Mouse (Mus musculus): Measurements from ENCODE around the gene Lamb3.

Gene Lamb3

DNA sequence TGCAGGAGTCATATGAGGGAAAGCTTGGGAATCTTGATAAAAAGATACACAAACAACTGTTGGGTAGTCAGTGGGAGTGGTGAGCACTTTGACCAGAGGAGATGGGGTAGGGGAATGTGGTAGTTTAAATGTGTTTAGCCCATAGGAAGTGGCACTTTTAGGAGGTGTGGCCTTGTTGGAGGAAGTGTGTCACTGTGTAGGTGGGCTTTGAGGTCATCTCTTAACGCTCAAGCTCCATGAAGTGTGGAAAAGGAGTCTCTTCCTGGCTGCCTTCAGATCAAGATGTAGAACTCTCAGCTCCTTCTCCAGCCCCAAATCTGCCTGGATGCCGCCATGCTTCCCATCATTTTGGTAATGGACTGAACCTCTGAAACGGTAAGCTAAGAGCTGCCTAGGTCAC, at the start of gene Lamb3:
Lamb3 (plus strand) TSS at position 197 of the 400 bp plus-strand sequence.
- no peak for DNase-seq (ENCODE audit: low read depth)

DNA sequence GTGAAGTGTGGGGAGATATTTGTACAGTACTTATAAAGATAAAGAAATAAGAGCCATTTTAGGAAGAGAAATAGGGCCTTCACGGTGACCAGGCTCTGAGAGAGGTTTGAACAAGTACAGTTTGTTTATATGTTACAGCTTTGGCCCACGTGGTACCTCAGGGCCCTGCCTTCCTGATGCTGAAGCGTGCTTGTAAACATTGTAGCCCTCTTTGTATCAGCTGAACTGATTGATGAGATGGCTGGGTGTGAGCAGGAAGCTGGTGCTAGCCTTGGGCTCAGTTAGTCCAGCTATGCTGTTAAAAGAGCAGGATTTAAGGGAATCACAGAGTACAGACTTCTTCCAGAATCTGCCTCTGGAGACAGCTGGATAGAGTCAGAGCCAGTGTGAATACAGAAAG, 48.3 kb upstream of the Lamb3 start:
- DNase-seq (ENCODE audit: low read depth), result no peak

DNA sequence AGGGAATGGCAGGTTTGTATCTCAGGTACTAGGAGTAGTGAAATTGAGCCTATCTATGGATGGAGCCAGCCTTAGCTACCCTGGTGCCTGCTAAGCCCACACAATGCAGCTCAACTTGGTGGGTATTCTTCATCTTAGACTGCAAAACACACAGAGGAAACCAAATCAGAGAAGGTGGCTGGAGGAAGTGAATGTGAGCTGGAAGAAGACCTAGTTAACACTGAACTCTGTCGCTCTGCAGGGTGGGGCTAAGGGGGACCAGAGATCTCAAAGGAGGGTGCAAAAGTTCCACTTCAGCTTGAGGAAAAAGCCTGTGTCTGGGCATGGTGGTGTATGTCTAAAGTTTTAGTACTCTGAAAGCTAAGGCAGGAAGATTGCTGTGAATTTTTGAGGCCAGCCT, 47.9 kb upstream of the Lamb3 start:
- no peak for DNase-seq (ENCODE audit: low read depth)

DNA sequence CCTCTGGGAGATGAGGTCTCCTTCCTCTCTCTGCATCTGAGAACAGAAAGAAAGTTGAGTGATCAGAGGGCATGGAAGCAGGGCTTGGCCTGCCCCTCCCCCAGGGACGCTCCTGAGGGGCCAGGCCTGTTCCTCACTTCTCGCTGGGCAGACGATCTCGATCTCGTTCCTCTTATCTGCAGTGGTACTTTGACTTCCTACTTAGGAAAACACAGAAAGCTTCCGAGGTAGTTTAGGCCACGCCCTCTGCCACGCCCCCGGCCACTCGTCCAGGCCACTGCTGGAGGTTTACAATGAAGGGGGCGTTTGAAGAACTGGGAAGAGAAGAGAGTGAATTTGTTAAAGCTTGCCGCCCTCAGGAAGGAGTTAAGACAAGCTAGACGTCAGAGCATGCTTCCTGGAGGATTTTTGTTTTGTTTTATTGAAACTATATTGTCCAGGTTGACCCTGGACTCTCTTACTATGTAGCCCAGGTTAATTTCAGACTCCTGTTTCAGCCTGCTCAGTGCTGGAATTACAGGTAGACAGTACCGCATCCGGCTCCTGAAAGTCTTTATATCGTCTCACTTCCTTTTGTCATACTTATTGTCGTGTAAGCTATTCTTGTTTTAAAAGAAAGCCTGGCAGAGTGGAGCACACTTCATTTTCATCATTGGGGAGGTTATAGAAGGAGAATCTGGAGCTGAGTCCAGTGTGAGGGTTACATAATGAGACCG, 47.0 kb upstream of the Lamb3 start:
- peak; percentile 55 for DNase-seq (ENCODE audit: low read depth)

DNA sequence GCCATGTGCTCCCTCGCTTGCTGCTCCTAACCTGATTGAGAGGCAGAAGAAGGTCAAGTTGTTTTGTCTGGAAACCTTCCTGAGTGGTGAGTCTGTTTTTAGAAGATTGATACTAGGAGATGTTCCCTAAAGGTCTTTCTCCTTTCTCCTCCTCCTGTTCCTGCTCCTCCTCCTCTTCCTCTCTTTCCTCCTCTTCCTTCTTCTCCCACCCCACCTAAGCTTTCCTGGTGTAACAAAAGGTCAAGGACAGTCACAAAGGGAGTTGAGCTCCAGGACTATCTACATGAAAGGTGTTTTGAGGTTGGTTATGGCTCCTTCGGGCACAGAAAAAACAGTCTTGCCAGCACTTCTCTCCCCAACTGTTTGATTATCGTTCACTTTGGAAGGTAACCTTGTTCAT, 39.8 kb upstream of the Lamb3 start, which contains the start of gene A130010J15Rik:
A130010J15Rik (plus strand) TSS at position 301 of the 400 bp plus-strand sequence.
- DNase-seq (ENCODE audit: low read depth), result no peak

DNA sequence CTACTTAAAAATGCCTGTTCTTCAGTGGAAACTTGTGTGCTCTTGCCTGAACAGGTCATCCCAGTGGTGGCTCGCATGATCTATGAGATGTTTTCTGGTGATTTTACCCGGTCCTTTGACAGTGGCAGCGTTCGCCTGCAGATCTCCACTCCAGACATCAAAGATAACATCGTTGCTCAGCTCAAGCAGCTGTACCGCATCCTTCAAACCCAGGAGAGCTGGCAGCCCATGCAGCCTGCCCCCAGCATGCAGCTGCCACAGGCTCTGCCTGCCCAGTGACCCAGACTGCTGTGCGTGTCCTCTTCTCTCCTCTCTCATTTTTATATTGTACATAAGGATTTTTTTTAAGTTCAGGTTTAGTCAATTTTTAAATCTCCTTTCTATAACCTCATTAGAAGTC, 38.3 kb upstream of the Lamb3 start:
- no peak for DNase-seq (ENCODE audit: low read depth)

DNA sequence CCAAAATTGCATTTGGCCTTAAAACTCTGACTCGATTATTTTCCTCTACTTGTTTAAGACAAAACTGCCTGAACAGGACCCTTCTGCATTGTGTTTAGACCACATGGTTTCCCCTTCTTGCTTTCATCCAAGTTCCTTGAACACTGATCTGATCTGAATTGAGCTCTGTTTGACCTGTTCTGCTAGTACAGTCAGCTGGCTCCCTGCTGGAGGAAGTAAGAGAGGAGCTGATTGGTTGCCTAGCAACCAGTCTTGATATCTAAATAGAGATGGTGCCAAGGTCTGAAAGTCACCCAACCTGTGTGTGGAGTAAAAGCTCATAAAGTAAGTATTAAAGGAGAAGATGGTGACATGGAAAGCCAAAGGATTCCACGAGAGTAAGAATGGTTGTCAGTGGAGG, 37.6 kb upstream of the Lamb3 start:
- DNase-seq (ENCODE audit: low read depth), result no peak

DNA sequence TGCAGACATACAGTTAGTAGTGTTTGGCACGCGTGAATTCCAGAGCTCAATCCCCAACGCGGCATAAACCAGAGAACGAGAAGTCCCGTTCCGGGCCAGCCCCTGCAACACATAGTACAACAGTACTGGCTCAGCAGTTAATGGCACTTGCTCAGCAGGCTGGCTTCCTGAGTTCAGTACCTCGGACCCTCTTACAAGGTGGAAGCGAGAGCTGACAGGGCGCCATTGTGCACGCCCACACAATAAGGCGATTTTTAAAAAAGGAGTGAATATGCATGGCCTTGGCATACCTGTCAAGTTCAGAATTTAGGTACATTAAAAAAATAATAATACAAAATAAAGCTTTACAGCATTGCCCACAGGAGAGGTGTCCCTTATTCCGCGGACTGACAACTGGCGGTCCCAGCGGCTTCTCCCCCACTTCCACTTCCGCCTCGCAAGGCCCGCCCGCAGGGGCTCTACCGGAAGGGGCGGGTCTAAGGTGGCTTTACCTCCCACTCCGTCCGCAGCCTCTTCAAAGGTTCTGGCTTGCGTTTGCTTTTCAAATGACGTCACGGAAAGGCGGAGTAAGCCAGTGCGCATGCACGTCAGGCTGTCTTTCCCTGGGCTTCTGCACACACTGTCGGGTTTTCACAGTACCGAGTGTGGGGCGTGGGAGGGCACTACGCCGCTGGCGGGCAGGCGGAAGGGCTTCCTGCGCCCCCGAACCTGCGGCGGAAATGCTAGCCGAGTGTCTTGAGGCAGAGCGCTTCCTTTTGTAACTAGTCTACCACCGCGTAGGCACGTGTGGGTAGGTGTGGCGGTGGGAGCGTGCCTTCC, 34.3 kb upstream of the Lamb3 start:
- DNase-seq (ENCODE audit: low read depth), result peak; percentile 99

DNA sequence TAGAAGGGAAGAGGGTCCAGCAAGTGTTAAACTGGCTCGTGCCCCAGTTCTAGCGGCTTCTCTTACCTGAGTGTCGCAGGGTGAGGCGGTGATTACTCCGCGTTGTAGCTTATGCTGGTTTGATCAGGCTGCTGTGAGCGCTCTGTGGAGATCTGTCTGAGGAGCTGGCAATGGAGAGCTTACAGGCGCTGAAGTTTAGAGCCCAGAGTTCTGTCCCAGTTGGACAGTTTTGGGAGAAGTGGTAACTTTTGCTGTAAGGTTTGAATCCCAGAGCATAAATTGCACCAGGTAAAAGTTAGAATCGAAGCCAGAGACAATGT, 33.7 kb upstream of the Lamb3 start:
- DNase-seq (ENCODE audit: low read depth), result no peak

DNA sequence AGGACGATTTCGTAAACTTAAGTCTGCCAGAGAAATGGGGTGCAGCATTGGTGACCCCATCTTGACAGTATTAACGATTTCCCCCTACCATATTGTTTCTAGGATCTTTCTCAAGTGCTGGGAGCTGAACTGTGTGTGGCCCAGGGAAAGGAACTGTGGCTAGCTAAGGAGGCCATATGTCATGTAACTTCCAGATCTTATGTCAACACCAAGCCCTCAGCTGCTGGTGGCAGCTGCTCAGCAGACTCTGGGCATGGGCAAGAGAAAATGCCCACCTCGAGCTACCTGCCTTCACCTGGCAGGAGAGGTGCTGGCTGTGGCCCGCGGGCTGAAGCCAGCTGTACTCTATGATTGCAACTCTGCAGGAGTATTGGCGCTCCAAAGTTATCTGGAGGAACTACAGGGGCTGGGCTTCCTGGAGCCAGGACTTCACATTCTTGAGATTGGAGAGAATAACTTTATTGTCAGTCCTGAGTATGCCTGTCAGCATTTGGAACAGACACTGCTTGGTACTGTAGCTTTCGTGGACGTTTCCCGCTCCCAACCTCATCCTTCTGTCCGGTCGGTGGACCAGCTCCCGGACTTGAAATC, 33.3 kb upstream of the Lamb3 start:
- DNase-seq (ENCODE audit: low read depth), result no peak

DNA sequence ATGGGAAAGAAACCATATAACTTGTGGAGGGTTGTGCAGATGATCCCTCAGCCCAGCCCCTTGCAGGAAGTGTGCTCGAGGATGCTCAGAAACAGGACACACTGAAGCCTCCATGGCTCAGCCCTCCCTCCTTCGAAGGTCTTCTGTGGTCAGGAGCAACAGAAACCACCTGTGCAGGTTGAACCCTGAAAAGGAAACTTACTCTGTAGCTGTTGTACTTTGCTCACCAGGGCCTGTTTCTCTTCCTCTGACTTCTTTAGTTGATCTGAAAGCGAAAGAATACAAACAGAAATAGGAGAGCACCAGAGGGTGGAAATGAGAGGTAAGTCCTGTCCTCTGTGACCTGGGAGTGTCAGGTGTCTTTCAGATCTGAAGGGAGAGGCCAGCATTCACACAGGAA, 26.4 kb upstream of the Lamb3 start:
- DNase-seq (ENCODE audit: low read depth), result no peak

DNA sequence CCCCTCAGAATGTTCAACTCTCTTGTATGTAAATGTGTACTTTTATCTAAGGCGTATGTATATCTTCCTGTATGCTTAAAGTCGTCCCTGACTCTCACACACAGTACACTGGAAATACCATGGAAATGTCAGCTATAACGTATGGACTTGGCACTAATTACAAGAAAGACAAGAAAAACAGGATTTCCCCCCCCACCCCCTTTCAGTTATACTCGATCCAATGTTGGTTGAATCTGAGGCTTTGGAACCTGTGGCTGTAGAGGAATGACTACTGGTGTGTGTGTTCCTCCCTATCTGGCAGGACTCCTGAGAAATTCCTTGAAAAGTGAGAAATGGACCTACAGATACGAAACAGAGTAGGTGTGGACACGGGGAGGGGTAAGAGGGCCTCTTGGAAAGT, 19.2 kb upstream of the Lamb3 start:
- no peak for DNase-seq (ENCODE audit: low read depth)

DNA sequence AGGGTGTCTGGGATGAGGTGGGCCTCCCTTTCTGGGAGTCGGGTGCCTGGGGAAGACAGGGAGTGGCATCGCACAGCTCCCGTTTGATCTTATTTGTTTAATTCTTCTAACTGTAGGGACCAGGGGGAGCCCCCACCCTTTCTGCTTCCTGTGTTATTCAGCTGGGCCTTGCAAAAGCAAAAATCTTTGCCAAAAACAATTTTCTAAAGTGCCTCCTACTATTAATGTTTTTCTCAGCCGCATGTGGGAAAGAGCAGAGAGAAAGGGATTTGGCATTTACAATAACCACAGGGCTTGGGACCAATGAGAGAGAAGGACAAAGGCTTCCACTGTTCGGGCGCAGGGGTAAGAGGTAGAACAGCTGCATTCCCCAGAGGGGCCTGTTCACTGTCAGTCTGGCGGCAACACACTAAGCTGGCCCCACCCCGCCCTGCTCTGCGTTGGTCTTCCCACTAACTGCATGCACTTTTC, 18.3 kb upstream of the Lamb3 start:
- DNase-seq (ENCODE audit: low read depth), result peak; percentile 85

DNA sequence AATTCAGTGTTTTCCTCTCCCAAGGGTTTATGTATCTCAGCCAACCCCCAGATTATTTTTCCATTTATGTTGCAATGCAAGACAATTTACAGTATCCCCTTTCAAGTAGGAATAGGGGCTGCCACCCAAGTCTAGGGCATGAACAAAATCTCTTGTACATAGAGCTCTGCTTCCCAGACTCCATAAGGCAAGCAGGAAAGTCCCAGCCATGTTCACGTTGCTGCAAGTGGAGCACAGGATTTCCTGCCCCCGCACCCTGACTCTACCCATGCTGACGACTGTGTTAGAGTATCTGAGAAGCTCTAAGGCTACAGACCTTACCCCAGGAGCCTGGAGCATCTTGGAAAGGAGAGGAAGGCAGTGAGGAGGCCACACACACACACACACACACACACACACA, 17.7 kb upstream of the Lamb3 start:
- DNase-seq (ENCODE audit: low read depth), result peak; percentile 49

DNA sequence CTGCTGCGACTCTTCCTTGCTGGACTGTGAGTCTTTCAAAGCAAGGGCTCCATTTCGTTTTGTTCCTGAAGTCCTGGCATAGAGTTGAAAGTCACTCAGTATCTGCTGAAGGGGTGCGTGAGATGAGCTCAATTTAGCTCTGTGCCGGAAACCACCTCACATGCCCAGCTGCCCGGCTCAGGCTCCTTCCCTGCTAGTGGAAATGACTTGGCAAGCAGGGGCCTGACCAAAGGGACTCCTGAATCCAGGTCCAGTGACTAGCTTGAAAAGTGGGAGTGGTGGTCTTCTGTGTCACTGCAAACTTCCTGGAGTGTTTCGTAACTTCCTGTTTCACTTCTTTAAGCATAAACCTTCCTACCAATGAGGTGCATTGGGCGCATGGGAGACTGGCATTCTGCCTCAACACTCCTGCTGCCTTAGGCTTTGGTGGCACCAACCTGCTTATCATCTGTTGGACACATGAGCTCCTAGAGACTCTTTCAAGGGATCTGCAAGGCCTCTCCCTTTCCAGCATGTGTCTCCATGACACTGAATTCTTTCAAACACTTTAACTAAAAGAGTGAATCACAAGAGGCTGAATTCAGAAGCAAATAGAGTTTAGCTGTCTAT, 15.7 kb upstream of the Lamb3 start:
- no peak for DNase-seq (ENCODE audit: low read depth)

DNA sequence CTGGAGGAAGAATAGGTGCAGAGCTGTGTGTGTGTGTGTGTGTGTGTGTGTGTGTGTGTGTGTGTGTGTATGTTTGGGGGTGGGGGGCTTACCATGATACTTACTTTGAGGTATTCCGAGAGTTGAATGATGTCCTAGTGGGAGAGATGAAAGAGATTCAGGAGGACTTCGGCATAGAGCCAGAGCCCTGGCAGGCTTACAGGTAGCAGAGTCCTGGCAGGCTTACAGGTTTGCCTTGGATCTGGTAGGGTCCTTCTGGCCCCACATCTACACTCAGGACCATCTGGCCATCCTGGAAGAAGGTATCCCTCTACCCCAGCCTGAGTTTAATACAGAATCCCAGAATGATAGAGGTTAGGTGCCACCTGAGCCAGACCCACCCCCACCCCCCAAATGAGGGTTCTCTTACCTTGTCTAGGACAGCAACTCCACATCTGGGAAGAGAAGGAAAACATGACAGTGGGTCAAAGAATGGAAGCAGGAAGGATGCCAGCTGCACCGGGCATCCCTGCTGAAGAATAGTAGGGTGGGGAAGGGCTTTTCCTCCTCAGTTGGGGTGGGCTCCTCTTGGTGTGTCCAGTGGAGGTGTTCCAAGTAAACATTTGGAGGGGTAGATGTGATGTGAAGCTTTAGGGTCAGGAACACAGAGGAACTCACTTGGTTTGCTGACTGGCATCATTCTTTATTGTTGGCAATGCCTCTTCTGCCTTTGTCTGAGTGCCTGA, 12.9 kb upstream of the Lamb3 start:
- DNase-seq (ENCODE audit: low read depth), result no peak

DNA sequence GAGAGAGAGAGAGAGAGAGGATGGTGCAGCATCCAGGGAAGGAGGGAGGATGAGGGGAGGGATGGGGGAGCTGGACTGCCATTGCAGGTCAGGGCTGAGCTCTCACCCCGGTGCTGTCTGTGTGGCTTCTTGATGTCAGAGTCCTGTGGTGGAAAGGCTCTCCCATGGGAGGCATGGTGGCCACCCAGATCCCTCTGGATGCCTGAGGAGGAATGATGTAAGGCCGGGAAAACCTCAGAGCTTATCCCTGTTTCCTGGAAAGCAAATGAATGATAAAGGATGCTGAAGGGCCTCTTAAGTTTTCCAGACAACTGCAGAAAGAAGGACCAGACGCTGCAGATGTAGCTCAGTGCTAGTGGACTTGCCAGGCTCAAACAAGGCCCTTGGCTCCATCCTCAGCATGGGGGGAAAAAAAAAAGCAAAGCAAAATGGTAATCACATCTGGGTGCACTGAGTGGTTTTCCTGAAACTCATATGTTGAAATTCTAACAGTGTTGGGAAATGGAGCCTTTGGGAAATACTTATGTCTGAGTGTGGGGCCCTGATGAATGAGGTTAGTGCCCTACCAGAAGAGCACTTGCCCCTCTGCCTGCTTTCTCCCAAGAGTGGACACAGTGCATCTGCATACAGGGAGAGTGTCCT, 12.2 kb upstream of the Lamb3 start:
- DNase-seq (ENCODE audit: low read depth), result peak; percentile 41

DNA sequence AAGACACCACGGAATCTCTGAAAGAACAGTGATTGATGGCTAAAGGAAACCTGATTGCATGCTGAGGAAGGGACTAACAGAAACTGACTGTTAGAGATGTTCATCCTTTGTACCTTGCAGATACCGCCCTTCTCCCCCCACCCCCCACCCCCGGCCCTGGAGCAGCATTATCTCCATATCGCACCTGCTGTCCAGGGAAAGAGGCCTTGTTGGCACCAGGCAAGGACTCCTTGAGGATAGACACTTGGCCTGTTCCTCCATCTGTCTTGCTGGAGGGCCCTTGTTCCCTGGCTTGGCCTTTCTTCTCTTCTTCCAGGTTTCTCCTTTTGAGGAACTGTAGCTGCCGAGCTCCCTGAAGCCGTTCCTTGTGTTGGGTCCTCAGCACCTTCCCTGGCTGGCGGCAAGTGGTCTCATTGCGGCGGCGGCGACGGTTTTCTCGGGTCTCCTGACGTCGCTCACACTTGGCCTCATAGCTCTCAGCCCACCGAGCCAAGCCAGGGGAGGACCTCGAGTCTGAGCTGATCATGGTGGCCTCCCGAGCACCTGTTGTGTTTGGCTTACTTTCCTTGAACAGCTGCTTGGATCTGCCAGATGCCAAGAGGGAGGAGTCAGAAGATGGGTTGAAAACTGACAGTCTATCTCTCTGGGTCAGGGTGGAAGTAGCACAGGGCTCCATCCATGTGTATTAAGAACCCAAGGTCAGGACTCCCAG, 9.8 kb upstream of the Lamb3 start:
- DNase-seq (ENCODE audit: low read depth), result no peak

DNA sequence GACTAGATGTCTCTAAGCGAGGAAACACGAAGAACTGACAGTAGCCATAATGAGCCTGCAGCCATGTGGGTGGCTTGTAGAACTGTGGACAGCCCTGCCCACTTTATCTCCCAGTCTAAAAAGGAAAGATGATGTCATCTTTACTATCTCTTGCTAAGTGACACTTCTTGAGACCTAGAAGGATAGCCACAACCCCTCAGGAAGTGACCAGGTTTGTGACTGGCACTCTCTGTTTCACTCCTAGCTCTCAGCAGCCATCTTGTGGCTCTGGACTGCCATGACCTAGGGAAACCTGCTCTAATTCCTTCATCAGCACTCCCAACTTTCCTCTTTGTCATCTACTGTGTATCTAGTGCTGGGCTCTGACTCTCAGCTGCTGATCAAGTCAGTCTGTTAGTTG, 9.2 kb upstream of the Lamb3 start:
- no peak for DNase-seq (ENCODE audit: low read depth)

DNA sequence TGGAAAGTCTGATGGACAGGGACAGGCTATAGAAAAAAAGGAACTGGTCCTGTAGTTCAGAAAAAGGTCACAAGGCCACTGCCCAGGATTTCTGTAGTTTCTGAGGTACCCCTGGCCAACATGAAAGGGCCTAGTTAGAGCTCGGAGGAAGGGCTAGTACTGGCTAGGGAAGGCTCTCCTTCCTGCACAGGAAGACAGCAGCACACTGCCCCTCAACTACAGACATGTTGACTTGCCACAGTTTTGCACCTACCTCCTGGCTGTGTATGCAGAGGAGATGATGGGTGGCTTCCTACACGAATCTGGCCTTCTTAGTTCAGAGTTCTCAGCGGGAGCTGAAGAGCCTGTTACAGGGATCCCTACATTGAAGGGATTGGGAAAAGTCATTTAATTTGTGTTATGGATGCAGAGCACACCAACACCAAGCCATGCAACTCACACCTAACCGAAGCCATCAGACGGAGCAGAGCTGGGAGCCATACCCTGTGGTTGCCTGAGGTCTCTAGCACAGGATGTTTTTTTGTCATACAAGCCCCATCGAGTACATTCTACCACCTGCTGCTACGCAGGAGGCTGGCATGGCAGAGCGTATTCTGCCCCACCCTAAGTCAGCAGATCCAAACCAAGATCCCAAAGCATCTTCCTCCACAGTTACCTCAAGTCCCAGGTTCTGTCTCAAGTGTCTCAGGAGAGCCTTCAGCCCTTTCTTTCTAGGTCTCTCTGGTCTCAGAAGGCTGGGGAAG, 6.7 kb upstream of the Lamb3 start:
- DNase-seq (ENCODE audit: low read depth), result no peak

Measured in NIH3T3 (cell line).